Mouse (Mus musculus): Measurements from ENCODE around the gene Arl5b.

- TF ChIP-seq POLR2A (IDR thresholded peaks at IDR 0.05; ENCODE audit: borderline replicate concordance, extremely low read depth, insufficient read depth, insufficient read length, poor library complexity, severe bottlenecking), result no peak
- TF ChIP-seq CTCF (IDR thresholded peaks at IDR 0.05; ENCODE audit: borderline replicate concordance, extremely low read depth, insufficient read depth, insufficient read length), result no peak
These were observed 9.0 kb downstream of the Arl5b start for GRCm38 (mm10) chr2:15058227-15058626.

All from brain, embryonic 14.5 days (tissue).